Mouse (Mus musculus): Measurements from ENCODE around the gene Jpt1. TPM values are rescaled to one million over a fixed set of nuclear protein-coding genes. Genes with fewer than 3 reads are reported as not detected.
"Not testable (repeated sequence)": the region's sequence is repeated elsewhere in the genome, so short reads cannot be mapped to it uniquely, and the experiment has no call there.

The Jpt1 gene
- total RNA-seq, 2 experiments from 2014 or later, result 80.5 to 106 TPM

DNA sequence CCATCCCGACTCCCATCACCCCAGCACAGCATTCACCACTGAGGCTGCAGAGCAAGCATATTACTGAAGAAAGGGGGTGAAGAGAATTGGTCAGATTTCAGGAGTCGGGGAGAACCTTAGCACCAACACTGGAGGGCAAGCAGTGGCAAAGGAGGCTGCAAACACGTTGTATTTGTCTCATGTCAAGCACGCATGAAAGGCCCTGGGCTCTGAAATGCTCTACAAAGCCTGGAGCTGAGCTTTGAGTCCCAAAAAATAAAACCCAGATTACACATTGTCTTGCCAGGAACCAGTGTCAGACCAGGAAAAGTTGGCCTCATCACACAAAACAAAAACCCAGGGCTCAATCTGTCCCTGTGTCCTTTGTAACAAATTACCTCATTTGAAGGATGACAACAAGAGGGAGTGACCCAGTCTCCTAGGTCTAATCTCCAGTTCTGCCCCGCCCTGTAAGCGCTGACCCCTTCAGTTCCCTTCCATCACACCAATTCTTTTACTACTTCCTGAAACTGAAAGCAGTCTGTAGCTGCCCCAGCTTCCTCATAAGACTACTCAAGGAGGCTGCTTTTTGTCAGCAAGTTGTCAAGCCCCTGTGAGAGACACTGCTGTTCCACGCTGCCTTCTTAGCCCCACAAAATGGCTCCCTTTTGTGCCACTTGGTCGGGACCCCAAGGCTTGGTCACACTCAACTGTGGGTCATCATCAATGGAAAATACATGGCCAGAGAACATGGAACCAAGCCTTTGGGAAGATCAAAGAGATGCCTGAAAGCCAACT is 1.6 kb downstream of the Jpt1 start:
- peak in 1 of 2 experiments; percentile 28 for DNase-seq

DNA sequence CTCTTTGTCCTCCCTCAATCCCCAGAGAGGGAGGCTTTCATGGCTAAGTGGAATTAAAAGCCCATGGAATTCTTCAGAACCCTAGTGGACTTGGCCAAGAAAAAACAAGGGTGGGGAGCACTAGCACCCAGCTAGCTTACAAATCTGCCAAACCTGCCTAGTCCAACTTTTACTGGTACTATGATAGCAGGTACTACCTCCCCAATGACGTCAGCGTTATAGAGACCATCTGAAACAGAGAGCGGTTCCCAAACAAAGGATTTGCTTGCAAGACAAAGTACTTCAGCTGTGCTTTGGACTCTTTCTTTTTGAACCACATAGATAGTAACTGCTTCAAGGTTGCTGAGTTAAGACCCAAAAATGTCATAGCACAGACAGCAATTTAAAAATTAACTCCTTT is 2.2 kb downstream of the Jpt1 start:
- DNase-seq, result no peak

DNA sequence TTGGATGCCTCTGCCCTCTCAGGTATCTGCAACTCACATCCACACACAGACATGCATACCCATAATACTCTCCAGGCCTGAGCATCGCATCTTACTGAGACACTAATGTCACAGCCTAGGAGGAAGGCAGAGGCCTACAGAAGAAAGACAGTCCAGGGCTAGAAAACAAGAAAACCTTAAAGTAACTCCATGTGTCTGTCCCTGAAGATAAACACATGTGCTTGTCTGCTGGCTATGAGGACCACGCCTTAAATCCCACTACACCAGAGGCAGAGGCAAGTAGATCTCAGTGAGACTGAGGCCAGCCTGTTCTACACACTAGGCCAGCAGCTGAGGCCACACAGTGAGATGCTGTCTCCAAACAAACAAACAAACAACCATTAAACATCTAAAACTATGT is 3.1 kb downstream of the Jpt1 start:
- no peak for DNase-seq

GRCm38 (mm10) chr11:115510507-115510888 is 3.7 kb downstream of the Jpt1 start:
- DNase-seq, result no peak

- no peak for DNase-seq
Measured at GRCm38 (mm10) chr11:115509773-115510506, 4.2 kb downstream of the Jpt1 start.

GRCm38 (mm10) chr11:115508061-115508460 is 6.1 kb downstream of the Jpt1 start:
- no peak for DNase-seq

DNA sequence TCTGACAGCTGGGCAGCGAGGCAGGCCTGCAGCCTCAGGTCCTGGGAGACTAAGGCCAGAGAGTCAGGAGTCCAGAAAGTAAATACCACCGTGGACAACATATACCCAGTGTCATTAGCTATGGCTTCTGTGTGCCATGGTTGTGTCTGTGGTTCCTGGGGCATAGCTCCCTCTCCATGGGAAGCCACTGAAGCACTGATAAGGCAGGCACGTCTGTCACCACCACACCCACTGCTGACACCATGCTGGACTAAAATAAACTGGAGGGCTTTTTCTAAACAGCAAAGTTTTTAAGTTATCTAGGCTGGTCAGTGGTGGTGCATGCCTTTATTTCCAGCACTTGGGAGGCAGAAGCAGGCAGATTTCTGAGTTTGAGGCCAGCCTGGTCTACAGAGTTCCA is 7.6 kb downstream of the Jpt1 start:
- no peak for DNase-seq

DNA sequence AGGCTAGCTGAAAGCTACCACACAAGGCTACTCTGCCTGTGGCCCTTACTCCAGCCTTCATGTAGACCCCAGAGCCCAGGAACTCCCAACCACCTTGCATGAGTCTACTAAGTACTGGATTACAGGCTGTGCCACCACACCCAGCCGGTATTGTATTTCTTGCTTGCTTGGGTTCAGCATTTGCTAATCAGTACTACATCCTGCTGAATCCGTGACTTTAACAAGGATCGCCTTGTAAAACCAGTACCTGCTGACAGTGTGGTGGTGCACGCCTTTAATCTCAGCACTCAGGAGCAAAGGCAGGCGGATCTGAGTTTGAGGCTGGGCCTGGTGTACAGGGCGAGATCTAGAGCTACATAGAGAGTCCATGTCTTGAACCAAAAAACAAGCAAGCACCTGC is 11.6 kb downstream of the Jpt1 start:
- no peak for DNase-seq

DNA sequence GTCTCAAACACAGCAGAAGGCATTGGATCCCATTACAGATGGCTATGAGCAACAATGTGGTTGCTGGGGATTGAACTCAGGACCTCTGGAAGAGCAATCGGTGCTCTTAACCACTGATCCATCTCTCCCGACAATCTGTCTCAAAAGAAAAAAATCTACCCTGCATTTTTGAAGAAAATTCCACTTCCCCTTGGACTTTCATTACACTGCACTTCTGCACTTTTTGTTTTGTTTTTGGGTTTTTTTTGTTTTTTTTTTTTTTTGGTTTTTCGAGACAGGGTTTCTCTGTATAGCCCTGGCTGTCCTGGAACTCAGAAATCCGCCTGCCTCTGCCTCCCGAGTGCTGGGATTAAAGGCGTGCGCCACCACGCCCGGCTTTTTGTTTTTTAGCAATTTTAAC is 17.6 kb downstream of the Jpt1 start:
- DNase-seq, result not testable (repeated sequence)

DNA sequence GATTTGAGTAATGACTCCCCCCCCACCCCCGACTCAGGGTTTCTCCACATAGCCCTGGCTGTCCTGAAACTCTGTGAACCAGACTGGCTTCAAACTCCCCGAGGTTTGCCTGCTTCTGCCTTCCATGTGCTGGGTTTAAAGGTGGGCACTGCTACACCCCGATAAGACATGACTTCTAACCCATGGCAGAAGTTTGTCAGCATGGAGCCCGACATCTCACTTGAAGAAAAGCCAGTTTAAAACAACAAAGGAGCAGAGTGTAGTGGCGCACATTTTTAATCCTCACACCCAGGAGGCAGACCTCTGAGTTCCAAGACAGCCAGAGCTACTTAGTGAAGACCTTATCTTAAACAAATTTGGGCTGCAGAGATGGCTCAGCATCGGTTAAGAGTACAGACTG is 21.8 kb downstream of the Jpt1 start:
- no peak for DNase-seq

DNA sequence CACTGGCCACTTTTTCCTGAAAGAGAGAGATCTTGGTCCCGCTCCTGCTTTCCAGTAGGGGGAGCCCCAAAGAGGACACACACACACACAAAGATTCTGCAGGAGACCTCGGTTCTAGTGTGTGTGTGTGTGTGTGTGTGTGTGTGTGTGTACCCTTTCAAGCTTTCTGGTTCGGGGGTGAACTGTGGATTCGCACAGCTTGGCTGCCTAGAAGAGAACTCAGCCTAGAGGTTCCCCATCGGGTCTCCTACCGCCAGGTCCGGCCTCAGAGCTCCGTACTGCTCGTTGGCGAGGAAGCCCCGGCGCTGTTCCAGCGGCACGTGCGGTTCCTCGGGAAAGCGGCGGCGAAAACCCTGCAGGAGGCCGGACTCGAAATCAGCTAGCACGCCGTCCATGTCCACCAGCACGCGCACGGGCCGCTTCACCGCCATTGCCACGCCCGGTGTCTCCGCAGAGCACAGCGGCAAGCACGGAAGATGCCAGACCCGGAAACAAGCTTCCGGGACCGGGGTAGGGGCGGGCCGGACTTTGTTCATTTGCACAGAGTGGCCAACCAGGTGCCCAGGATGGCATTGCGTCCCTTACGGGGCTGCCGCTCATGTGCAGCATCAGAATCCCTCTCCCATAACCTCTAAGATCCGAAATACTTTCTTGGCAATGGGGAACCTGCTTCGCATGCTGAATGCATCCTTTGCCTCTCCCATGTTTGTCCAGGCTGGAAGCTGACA is 22.7 kb downstream of the Jpt1 start, which contains the start of gene Nt5c:
Gene Nt5c, minus strand, starts transcription at position 507 of the 728 bp plus-strand sequence.
- peak; percentile 91 for DNase-seq

GRCm38 (mm10) chr11:115490441-115491355 is 23.5 kb downstream of the Jpt1 start:
- peak; percentile 57 for DNase-seq

DNA sequence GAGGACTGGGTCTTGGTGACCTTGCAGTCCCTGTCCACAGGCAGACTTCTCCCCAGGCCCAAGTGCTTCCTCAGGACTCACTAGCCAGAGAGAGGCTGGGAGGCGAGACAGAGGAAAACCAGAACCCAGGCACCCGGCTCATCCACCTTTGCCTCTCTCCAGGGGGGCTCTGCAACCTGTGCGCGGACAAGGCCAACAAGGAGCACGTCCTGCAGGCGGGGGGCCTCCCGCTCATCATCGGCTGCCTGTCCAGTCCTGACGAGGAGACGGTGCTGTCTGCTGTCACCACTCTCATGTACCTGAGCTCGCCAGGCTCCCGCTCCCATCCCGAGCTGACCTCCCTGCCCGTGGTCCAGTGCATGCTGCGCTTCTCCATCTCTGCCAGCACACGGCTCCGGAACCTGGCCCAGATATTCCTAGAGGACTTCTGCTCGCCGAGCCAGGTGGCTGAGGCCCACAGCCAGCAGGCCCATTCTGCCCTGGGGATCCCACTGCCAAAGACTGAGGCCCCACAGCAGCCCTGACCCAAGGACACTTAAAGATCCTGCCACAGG is 25.6 kb downstream of the Jpt1 start:
- DNase-seq, result no peak

DNA sequence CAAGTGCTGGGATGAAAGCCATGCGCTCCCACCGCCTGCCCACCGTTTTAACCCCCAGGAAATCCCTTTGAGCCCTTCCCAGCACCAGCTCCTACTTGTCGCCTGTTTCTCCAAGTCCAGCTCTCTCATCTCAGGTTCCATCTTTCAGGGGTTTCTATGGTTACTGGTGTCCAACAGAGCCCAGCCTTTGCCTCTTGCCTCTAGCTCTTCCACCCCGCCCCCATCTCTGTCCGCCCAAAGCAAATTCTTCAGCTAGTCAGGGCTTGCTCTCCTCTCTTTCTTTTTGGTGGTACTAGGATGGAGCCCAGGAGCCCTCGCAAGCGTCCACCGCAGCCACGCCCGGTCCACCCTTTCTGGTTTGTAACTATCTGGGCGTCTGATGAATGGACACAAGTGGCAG is 29.0 kb downstream of the Jpt1 start:
- DNase-seq, result no peak

DNA sequence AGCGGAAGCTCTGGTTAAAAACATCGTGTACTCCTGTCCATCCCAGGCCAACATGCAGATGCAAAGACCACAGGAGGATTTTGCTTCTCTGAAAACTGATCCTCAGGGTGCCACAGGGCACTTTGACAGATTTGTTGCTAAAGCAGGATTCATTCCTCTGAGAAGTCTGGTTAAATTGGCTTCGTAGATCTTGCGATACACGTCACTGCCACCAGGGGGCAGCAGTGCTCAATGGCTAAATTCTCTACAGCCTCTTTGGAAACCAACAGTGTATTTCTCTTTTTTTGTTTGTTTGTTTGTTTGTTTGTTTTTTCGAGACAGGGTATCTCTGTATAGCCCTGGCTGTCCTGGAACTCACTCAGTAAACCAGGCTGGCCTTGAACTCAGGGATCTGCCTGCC is 30.5 kb downstream of the Jpt1 start:
- peak; percentile 81 to 84 for DNase-seq

DNA sequence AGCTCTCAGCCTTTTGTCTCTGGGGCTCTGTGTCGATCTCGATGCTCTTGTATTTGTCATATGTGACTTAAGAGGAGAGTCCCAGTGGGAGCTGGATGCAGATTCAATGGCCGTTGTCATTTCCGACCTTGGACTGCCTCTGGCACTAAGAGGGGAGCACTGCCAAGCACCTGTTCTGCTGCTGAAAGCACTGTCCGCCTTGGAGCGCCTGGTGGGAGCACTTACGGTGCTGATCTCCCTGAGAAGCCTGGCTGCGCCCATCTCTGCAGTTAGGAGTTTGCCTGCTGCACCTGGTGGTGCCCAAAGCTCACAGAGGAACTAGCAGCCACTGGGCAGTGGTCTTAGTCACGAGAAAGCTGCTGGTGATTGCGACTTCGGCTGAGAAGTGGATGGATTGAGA is 30.9 kb downstream of the Jpt1 start:
- no peak for DNase-seq

GRCm38 (mm10) chr11:115481553-115482259 is 32.5 kb downstream of the Jpt1 start:
- DNase-seq, result no peak

GRCm38 (mm10) chr11:115478296-115478938 is 35.8 kb downstream of the Jpt1 start:
- DNase-seq, result no peak

- DNase-seq, result not testable (repeated sequence)
Measured at GRCm38 (mm10) chr11:115477388-115477787, 36.8 kb downstream of the Jpt1 start.

- DNase-seq, result not testable (repeated sequence)
Measured at GRCm38 (mm10) chr11:115476630-115477029, 37.6 kb downstream of the Jpt1 start.

All from adrenal gland, postnatal 36 days (tissue).